Mouse (Mus musculus) right cerebral cortex, postnatal 10 days (tissue): ENCODE data around the gene Lrrc28.

Source experiments
- DNase-seq, 2 experiments: peaks; one replicate each; pipeline ENCODE4 v3.0.0; 2021; ENCODE audit warnings: low spot score in 2 of 2

Lrrc28 gene

DNA sequence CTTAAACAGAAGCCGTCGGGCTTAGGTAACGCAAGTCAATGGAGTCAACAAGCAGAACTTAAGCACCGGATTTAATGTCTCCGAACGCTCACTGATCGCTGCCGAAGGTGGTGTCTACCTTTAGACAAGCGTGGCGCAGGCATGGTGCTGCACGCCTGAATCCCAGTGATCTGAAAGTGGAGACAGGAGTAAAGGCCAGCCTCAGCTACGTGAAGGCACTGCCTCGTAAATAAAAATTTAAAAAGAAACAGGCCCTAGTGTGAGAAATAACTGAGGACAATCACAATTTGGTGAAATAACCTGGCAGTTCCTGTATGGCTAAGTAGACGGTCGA lies 580 bp upstream of the Lrrc28 start:
- DNase-seq: no peak

DNA sequence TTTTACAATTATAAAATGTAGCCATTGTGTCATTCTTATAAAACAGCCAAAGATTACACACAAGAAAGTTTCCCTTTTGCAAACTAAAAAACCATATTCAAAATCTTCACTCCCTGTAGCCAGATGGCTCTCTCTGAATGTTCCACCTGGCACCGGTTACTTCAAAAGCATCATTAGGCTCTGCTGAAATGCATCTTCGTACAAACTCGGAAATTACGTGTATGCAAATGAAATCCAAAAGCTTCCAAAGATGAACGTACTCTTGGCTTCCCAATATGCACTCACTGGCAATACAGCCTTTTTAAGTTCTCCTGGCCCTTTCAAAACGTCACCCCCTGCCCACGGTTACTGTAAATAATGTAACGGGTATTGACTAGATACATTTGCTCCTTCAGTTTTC lies 777 bp downstream of the Lrrc28 start:
- no peak for DNase-seq

DNA sequence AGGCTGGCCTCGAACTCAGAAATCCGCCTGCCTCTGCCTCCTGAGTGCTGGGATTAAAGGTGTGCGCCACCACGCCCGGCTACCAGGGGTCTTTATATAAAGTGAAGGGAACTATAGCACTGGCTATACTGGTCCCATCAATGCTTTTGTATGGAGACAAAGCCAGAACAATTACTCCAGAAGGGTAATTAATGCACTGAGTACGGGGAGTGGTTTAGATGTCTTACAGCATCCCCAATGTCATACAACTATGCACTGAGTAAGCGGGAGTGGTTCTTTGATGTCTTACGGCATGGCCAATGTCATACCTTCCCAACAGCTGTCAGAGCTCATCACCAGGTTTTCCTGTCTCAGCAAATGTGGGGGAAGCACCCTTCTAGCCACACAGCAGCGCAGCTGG lies 2.1 kb downstream of the Lrrc28 start:
- no peak for DNase-seq

DNA sequence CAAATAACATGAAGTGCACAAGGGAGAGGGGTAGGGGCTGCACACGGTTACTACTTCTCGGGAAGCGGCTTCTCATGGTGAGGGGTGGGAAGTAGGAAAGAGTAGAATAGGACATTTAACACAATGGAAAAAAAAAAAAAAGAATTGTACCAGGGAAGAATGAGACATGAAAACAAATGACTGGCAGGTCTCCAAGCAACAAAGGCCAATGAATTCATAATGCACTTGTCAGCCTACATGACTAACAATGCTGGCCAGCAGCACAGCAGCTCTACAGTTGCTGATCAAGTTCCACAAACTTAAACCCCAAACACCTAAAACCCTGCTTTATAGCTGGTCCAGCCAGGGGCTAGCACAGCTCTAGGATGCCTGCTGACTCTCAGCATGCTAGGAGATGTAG lies 6.1 kb downstream of the Lrrc28 start:
- no peak for DNase-seq

DNA sequence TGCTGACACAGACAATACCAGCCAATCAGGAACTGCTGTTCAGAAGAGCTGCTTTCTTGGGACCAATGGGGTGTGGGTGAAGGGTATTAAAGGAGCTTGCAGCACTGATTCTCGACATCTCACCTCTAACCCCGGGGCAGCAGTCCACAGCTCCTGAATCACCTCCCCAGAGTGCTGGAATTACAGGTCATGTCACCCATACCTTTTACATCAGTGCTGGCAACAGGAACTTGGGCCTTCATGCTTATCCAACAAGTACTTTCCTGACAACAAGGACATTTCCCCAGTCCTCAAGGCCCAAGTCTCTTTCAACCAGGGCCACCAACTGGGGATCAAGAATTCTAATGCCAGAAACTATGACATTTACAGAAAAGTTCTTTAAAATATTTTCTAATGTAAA lies 8.9 kb downstream of the Lrrc28 start:
- no peak for DNase-seq

DNA sequence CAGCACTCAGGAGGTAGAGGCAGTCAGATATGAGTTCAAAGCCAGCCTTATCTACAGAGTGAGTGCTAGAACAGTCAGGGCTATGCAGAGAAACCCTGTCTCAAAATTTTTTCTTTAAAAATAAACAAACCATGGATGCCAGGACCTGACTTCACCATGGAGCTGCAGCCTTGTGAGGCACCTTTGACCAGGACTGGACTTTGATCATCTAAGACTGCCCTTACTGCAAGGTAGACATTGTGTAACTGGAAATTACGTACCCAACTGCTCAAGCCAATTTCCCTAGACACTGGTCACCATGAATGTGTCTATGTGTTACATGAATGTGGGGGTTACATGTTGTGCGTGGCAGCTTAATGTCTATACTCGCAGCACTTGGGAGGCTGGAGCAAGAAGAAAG lies 10.9 kb downstream of the Lrrc28 start:
- no peak for DNase-seq

DNA sequence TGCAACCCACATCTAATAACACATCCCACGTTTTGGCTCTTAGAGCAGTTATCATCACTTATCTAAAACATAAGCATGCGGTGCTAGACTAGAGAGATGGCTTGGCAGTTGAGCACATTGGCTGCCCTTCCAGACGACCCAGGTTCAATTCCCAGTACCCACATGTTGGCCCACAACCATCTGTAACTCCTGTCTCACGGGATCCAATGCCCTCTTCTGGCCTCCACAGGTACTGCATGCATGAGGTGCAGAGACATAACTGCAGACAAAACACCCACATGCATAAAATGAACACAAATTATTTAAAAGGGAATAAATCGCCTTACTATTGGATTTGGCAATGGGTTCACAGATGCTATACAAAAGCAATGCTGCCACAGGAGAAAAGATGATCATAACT lies 12.7 kb downstream of the Lrrc28 start:
- DNase-seq: no peak

DNA sequence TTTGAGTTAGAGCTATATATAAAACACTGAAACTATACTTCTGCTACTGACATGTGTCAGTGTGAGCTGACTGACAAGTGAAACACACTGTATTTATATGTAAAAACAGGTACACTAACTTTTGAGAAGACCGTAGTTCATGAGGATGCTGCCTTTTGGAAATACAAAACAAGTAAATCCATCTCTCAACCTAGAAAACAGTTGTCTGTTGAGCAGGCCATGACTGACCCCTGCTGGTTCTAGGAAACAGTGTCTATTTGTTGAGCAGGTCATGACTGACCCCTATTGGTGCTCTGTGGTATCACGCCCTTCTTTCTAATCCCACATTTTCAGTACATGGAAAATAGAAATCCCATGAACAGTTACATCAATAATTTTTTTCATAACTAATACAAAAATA lies 14.3 kb downstream of the Lrrc28 start:
- peak; percentile 83 for DNase-seq

DNA sequence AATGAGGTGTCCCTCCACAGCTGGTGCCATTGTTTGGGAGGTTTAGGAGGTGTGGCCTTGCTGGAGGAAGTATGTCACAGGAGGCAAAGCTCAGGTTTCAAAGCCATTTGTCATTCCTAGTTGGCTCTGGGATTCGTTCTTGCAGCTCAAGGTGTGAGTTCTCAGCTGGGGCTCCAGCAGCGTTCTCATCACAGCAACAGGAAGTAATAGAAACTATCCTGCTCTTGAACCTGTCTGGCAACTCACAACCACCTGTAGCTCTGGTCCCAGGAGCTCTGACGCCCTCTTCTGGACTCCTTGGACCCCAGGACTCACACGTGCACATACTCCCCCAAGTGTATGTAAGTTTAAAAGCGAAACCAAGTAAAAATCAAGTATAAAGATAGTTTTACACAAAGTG lies 15.4 kb downstream of the Lrrc28 start:
- no peak for DNase-seq

DNA sequence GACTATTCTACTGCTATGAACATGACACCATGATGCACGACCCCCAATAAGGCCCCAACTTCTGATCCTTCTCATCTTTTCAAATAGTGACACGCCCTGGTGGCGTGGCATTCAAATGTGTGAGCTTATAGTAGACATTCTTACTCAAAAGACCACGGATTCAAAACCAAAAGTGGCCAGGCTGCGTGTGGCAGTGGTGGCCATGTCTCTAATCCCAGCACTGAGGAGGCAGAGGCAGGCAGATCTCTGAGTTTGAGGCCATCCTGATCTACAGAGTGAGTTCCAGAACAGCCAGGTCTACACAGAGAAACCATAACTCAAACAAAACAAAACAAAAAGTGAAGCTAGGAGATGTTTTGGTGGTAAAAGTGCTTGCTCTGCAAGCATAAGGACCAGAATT lies 18.4 kb downstream of the Lrrc28 start:
- no peak for DNase-seq

DNA sequence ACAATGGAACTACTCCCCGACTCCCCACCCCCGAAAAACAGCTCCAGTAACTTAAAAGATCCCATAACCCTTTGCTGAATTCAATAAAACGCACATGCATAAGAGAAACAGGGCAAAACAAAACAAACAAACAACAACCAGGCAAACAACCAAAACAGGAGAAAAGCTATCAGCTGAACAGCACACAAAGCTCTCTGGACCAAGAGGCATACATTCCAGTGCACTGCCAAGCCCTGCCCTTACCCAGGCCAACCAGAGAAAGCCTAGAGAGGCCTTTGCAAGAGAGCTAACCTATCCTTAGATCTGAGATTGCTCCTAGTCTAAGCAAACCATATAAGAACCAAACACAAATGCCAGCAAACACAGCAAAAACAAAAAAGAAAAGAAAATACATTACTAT lies 22.9 kb downstream of the Lrrc28 start:
- DNase-seq: no peak

DNA sequence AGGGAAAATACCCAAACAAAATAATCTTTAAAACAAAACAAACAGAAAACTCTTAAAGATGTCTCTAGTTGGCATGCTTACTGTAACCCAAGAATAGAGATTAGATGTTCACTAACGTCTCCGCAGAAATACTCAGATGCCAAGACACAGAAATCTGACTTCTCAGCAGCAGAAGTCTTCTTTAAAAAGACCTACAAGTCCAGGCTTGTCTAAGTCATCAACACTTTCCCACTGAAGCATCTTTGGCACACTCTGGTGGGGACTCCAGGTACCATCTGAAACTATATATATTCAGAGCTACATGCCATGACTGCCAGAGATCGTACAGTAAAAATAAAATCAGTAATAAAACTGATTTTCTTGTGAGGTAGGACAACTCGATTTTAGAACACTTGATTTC lies 25.2 kb downstream of the Lrrc28 start:
- DNase-seq: peak; percentile 51 to 53

DNA sequence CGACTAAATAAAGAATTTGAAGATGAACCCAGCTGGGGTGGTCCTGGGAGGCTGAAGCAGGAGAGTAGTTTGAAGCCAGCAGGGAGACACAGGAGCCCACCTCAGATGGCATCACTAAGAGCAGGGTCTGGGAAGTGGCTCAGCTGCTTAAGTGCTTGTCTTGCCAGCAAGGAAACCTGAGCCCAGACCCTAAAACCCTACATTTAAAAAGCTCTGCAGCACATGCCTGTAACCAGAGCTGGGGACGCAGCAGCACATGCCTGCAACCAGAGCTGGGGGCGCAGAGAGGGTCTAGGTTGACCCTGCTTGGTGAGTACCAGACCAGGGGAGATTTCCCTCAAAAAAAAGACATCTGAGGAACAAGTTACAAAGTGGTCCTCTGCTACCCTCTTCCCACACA lies 26.8 kb downstream of the Lrrc28 start:
- DNase-seq: no peak

DNA sequence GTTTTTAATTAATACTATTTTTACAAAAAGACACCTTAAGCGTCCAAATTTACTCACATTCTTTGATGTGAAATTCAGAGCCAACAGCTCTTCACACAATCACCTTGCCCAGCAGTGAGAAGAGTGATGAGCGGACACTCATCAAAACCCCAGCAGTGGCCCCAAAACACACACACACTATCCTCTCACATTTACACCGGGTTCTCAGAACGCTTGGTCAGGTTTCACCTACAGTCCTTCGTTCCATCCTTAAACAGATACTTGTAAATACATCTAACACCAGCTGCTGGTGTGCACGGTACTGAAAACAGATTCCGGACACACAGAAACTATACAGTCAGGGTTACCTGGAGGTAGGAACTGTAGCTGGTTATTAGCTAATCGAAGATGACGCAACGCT lies 27.4 kb downstream of the Lrrc28 start:
- no peak for DNase-seq

DNA sequence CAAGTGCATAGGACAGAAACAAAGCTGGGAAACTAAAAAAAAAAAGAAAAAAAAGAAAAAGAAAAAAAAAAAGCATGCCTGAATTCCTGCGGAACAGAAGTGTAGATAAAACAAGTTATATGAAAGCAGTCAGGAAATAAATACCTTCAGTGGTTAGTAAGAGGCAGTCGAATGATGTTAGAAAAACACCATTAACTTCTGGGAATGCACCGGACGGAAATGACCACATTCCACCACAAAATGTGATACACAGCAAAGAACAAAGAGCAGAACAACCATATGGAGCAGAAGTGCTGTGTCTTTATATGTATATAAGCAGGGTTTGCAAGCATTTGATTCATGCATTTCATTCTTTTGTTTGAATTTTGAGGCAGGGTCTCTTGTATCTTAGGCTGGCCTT lies 28.2 kb downstream of the Lrrc28 start:
- no peak for DNase-seq

DNA sequence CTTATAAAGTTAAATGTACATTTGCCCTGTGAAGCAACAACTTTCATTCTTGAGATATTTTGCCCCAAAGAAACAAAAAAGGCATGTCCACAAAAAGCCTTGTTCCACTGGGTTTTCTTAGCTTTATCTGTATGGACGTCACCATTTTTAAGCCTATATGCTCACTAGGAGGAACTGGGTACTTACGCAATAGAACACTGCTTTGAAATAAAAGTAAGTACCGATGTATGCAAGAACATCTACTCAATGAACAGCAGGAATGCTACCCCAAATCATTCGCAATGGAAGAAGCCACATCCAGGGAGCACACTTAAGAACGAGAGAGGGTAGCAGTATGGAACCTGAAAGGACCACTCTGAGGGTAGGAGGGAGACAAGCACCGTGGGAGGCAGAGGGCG lies 30.6 kb downstream of the Lrrc28 start:
- no peak for DNase-seq

DNA sequence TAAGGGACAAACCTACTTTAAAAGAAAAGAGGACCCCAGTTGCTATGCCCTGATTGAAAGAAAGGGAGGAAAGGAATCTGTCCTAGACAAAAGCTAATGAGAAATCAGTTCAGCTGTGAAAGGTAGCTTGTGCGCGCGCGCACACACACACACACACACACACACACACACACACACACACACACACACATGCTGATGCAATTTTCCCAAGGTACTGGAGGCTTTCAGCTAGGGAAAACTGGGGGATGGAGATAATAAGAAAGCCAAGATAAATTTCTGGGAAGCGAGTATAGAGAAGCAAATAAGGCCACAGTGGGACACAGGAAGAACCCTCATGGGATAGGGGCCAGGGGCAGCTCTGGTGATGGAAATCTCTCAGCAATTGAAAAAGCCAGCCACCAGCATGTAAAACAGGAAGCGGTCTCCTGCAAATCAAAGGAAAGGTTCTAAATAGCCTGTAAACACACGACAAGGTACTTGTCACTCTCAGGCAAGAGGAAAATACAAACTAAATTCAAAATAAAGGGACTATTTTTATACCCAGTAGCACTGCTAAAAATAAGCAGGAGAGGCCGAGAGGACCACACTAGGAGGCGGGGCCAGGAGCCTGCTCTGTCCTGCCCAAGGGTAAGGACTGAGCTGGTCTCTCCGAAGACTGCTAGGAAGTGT lies 31.1 kb downstream of the Lrrc28 start:
- DNase-seq: no peak

DNA sequence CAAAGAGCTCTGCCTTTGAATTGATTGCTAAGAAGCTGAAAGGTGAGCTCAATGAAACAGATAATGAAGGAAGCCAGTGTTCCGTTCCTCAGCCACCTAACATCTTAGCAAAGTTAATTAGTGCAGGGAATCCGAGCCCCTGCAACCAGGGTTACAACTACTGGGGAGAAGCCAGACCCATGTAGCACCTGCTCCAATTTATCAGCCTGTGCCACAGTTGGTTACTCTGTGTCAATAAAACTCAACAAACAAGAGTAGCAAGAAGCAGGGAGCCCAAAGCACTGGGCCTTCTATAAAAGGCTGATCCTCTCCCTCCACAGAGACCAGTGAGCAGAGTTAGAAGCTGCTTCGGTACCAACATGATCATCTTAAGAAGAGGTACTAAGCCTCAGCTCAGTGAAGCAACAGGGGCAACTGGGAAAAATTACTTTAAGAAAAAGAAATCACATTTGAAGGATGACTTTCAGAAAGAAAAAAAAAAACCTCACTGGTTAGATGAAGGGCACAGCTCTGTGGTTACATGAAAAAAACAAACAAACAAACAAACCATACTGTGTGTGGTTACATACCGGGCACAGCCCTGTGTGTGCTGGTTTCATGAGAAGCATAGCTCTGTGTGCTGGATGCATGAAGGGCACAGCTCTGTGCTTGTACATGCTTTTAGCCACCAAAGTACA lies 36.6 kb downstream of the Lrrc28 start:
- no peak for DNase-seq

DNA sequence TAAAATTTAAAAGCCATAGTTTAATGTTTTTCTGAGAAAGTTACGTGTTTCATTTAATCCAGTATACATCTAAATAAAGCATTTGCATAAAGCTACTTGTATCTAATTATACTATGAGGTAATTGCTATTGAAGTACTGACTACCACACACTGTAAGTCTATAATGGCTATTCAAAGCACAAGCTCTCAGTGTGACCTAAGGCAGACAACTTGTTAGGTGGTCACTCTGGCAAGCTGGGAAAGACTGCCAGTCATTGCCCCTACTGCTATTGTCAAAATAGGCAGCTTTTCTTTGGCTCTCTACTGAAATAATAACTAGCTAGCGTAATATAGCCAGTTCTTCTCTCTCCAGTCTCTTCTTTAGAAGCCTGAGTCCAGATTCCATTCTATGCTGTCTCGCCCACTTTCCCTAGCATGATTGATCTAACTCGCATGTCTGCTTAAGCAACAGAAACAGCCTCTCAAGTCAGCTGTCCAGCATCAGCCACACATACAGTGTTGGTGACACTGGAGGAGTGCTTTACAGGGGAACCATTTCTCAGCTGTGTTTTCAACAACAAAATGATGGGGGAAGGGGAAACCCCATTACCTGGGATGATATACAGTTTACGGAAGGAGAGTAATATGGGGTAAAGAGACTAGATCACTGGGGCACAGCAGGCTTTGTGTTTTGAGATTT lies 37.3 kb downstream of the Lrrc28 start:
- no peak for DNase-seq

DNA sequence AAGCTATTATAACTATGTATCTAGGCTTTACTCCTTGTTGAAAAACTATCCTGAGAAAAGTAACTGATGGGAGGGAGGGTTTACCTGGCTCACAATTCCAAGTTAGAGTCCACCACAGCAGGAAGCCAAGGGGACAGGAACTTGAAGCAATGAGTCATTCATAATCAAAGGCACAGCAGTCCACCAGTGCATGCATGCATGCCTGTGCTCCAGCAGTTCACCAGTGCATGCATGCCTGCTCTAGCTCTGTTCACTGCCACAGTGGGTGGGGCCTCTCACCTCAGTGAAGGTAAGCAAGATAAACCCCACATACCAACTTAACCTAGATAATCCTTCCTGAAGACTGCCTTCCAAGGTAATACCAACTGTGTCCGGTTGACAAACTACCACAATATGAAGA lies 38.8 kb downstream of the Lrrc28 start:
- DNase-seq: no peak

DNA sequence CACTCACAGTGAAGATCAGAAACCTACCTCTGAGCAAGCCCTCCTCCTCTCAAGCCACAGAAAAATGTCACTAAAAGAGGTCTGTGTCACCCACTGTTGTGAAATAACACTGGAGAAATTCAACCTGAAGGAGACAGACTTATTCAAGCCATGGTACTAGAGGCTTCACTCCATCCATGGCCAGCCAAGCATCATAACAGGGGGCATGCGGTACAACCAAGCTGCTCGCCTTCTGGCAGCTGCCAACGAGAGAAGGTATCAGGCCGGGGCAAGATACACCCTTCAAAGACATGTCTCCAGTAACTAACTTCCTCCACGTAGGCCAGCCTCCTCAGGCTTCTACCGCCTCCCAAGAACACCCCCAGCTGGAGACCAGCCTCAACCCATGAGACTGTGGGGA lies 40.0 kb downstream of the Lrrc28 start:
- no peak for DNase-seq

DNA sequence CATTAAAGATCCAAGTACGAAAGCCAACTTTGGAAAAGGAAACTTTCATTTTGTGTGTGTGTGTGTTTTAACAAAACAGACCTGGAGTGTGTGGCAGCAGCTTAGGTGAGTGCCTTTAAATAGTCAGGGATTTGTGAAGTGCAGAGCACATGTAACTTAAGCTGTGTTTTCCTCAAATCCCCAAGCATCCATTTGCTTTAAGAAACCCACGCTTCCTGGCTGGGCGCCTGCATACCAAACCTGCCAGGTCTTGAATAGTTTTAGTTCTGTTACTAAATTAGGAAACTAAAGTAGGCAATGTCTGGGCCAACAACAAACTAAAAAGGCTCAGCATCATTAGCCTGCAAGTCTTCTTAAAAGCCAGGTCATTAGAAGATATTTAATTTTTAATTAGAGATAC lies 47.0 kb downstream of the Lrrc28 start:
- peak; percentile 86 to 87 for DNase-seq

DNA sequence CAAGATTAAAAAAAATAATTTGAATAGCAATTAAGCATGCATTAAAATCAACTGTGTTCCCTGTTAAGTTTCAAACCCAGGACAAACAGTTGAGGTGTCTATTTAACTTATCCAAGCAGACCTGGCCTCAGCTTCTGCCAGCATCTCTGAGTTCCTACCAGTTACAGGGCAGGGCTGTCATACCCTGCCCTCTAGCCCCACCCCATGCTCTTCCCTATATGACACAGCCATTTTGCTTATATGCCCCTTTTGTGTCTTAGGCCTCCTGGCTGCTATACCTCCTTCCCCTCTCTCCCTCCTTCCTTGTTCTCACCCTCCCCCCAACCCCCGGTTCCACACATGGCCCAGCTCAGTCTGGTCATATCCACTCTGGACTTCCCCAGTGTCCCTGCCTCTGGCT lies 48.1 kb downstream of the Lrrc28 start:
- DNase-seq: no peak

DNA sequence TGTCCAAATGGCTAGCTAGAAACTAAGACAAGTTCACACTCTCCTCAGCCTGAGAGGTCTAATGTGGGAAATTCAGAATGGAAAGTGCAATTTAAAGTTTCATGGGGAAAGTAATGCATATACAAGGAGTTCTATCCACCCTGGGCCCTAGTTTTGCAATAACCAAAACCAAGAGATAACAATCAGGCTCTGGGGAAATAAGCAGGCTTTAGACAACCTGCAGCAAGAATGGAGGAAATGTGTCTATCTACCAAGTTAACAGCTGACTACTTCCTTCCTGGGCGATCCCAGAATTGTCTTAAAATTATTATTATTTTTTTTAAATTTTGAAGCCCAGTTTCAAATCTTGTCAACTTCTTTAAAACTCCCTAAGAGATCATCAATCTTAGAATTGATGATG lies 48.7 kb downstream of the Lrrc28 start:
- no peak for DNase-seq
